Mouse (Mus musculus) cerebellum, adult 2 months (tissue): ENCODE data around the gene Oard1.

Experiments
- CTCF ChIP-seq: fragments of 200-500 bp; IDR thresholded peaks from 2 replicates; pipeline ENCODE4 v1.5.1; 2011; ENCODE audit warnings: low read depth, mild to moderate bottlenecking, control low read depth, low read length, moderate library complexity, borderline replicate concordance; ENCODE audit not compliant: insufficient read depth
- POLR2A ChIP-seq: fragments of 200-500 bp; IDR thresholded peaks from 2 replicates; pipeline ENCODE4 v1.6.1; 2011; ENCODE audit warnings: low read length, control low read depth, borderline replicate concordance; ENCODE audit not compliant: insufficient read depth

GRCm38 (mm10) chr17:48403848-48404247 is 6.0 kb upstream of the Oard1 start:
- no peak for TF ChIP-seq CTCF
- TF ChIP-seq POLR2A = no peak
